Mouse (Mus musculus): ENCODE data around the gene Flt3l.
"Not testable (repeated sequence)": the region's sequence is repeated elsewhere in the genome, so short reads cannot be mapped to it uniquely, and the experiment has no call there.

The Flt3l gene

GRCm38 (mm10) chr7:45163735-45164490 is 27.7 kb upstream of the Flt3l start, which contains the start of gene Slc17a7:
Gene Slc17a7, plus strand, starts transcription at chr7:45163949.
- no peak for DNase-seq (ENCODE audit: low spot score in 2 of 2)

GRCm38 (mm10) chr7:45162996-45163615 is 26.9 kb upstream of the Flt3l start:
- no peak for DNase-seq (ENCODE audit: low spot score in 2 of 2)

GRCm38 (mm10) chr7:45162551-45162950 is 26.3 kb upstream of the Flt3l start:
- no peak for DNase-seq (ENCODE audit: low spot score in 2 of 2)

- peak; percentile 89 to 90 for DNase-seq (ENCODE audit: low spot score in 2 of 2)
Observed at GRCm38 (mm10) chr7:45161612-45162473, 25.6 kb upstream of the Flt3l start.

- DNase-seq (ENCODE audit: low spot score in 2 of 2), result no peak
Observed at GRCm38 (mm10) chr7:45160866-45161265, 24.6 kb upstream of the Flt3l start.

- no peak for DNase-seq (ENCODE audit: low spot score in 2 of 2)
Observed at GRCm38 (mm10) chr7:45160316-45160800, 24.1 kb upstream of the Flt3l start.

GRCm38 (mm10) chr7:45158991-45159390 is 22.8 kb upstream of the Flt3l start:
- DNase-seq (ENCODE audit: low spot score in 2 of 2), result no peak

GRCm38 (mm10) chr7:45157459-45157858 is 21.2 kb upstream of the Flt3l start:
- no peak for DNase-seq (ENCODE audit: low spot score in 2 of 2)

- DNase-seq (ENCODE audit: low spot score in 2 of 2), result no peak
Observed at GRCm38 (mm10) chr7:45156206-45156605, 20.0 kb upstream of the Flt3l start.

- DNase-seq (ENCODE audit: low spot score in 2 of 2), result no peak
Observed at GRCm38 (mm10) chr7:45155590-45155989, 19.4 kb upstream of the Flt3l start.

GRCm38 (mm10) chr7:45154993-45155514 is 18.8 kb upstream of the Flt3l start:
- DNase-seq (ENCODE audit: low spot score in 2 of 2), result no peak

- peak; percentile 97 for DNase-seq (ENCODE audit: low spot score in 2 of 2)
Observed at GRCm38 (mm10) chr7:45154096-45154992, 18.1 kb upstream of the Flt3l start, which contains the start of the genes Pih1d1 and Aldh16a1. Gene Pih1d1, plus strand, starts transcription at chr7:45154303. Gene Aldh16a1, minus strand, starts transcription at chr7:45154584.

- no peak for DNase-seq (ENCODE audit: low spot score in 2 of 2)
Observed at GRCm38 (mm10) chr7:45153586-45153985, 17.4 kb upstream of the Flt3l start.

- not testable (repeated sequence) for DNase-seq (ENCODE audit: low spot score in 2 of 2)
Observed at GRCm38 (mm10) chr7:45153052-45153451, 16.8 kb upstream of the Flt3l start.

- DNase-seq (ENCODE audit: low spot score in 2 of 2), result no peak
Observed at GRCm38 (mm10) chr7:45151303-45151702, 15.1 kb upstream of the Flt3l start.

- DNase-seq (ENCODE audit: low spot score in 2 of 2), result no peak
Observed at GRCm38 (mm10) chr7:45150321-45150720, 14.1 kb upstream of the Flt3l start.

GRCm38 (mm10) chr7:45149545-45149944 is 13.3 kb upstream of the Flt3l start:
- no peak for DNase-seq (ENCODE audit: low spot score in 2 of 2)

GRCm38 (mm10) chr7:45148534-45149098 is 12.4 kb upstream of the Flt3l start:
- DNase-seq (ENCODE audit: low spot score in 2 of 2), result no peak

- DNase-seq (ENCODE audit: low spot score in 2 of 2), result no peak
Observed at GRCm38 (mm10) chr7:45147899-45148298, 11.7 kb upstream of the Flt3l start.

GRCm38 (mm10) chr7:45147267-45147666 is 11.0 kb upstream of the Flt3l start:
- no peak for DNase-seq (ENCODE audit: low spot score in 2 of 2)

Measured in frontal cortex, postnatal 25 days (tissue).